ENCODE assay signal across 19 mouse cellular contexts in the genomic region with DNA sequence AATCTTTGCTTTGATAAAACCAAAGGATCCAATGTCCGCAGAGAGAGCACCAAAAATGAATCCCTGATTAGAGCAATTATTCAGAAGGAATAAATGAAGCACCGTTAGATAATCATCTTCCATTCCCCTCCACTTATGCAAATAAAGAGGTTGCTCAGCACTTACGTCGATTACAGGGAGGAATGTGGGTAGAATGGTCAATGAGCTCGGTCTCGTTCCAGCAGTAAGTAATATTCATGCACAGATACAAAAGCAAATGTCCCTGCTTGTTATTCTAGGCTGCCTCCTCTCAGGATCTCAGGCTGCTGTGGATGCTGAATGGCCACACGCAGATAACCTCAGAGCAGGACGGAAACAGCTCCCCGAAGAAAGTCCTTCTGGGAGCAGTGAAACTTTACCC. TPM values are rescaled to one million over a fixed set of nuclear protein-coding genes. Genes with fewer than 3 reads are reported as not detected.
DNase-seq lines count a peak whose midpoint lies in the region; ATAC-seq and TF ChIP-seq lines count a peak whose summit lies in the region.
"Had no signal": no experiment of that assay in that cellular context is flagged by ENCODE, and none has a peak within 500 bp of the region (broad histone marks: within the 10 kb centered on the region; RNA-seq: fewer than 3 reads in every experiment).

No protein-coding gene starts in this region.

- 58% methylated on average over 9 of the region's 9 CpGs for WGBS in forebrain, embryonic 13.5 days
- WGBS in forebrain, postnatal 0 days = 42% methylated on average over 9 of the region's 9 CpGs

- ATAC-seq in forebrain, embryonic 13.5 days = 0 out of 2 replicates have a peak, but pooled peaks have one; percentile 43
- ATAC-seq in forebrain, postnatal 0 days = no peak
- ATAC-seq: forebrain, embryonic 15.5 days had no signal

- H3K9me3 ChIP-seq in forebrain, embryonic 13.5 days (replicated peaks) = no peaks in the 10 kb centered on the region
- no peaks in the 10 kb centered on the region for H3K9me3 ChIP-seq in forebrain, postnatal 0 days (ENCODE audit: low read length)
- H3K9me3 ChIP-seq: embryonic facial prominence, embryonic 10.5 days; embryonic facial prominence, embryonic 12.5 days; forebrain, embryonic 15.5 days had no signal

- H3K27ac ChIP-seq in forebrain, embryonic 13.5 days = no peak overlapping the region
- no peak overlapping the region for H3K27ac ChIP-seq in forebrain, postnatal 0 days (ENCODE audit: low read depth, low read length)
- no peak overlapping the region for H3K27ac ChIP-seq in gastrocnemius, adult 2 months
- H3K27ac ChIP-seq: embryonic facial prominence, embryonic 10.5 days; embryonic facial prominence, embryonic 12.5 days; forebrain, embryonic 15.5 days had no signal

- no peak overlapping the region for H3K4me2 ChIP-seq in forebrain, embryonic 13.5 days
- no peak overlapping the region for H3K4me2 ChIP-seq in forebrain, postnatal 0 days (ENCODE audit: low read depth)
- H3K4me2 ChIP-seq: embryonic facial prominence, embryonic 12.5 days; forebrain, embryonic 15.5 days had no signal

- TF ChIP-seq POLR2A in brain, embryonic 14.5 days (IDR thresholded peaks at IDR 0.05; ENCODE audit: borderline replicate concordance, extremely low read depth, insufficient read depth, insufficient read length, poor library complexity, severe bottlenecking) = no peak

- H3K9ac ChIP-seq in forebrain, embryonic 13.5 days = no peak overlapping the region
- H3K9ac ChIP-seq in forebrain, postnatal 0 days = no peak overlapping the region
- H3K9ac ChIP-seq: embryonic facial prominence, embryonic 12.5 days; forebrain, embryonic 15.5 days had no signal

- H3K36me3 ChIP-seq in forebrain, embryonic 13.5 days (ENCODE audit: poor library complexity, severe bottlenecking) = no peaks in the 10 kb centered on the region
- no peaks in the 10 kb centered on the region for H3K36me3 ChIP-seq in forebrain, postnatal 0 days (ENCODE audit: insufficient read depth)
- H3K36me3 ChIP-seq: embryonic facial prominence, embryonic 10.5 days; embryonic facial prominence, embryonic 12.5 days; forebrain, embryonic 15.5 days had no signal

- no peaks in the 10 kb centered on the region for H3K27me3 ChIP-seq in forebrain, embryonic 13.5 days
- no peaks in the 10 kb centered on the region for H3K27me3 ChIP-seq in forebrain, postnatal 0 days (ENCODE audit: insufficient read depth, low read length)
- H3K27me3 ChIP-seq: embryonic facial prominence, embryonic 12.5 days; forebrain, embryonic 15.5 days had no signal

- no peak for DNase-seq in forebrain, postnatal 0 days
- DNase-seq in heart, adult 11 months = peak; percentile 62
- no peak for DNase-seq in heart, adult 8-10 months (ENCODE audit: low spot score)
- DNase-seq in brain, embryonic 14.5 days (ENCODE audit: low read depth) = peak; percentile 71
- DNase-seq in gastrocnemius, adult 2 months = no peak
- DNase-seq: adrenal gland, adult 2 months; adrenal gland, postnatal 10 days; adrenal gland, postnatal 25 days; cerebellum, adult 11-12 months; cerebellum, adult 2 months; cerebellum, adult 9-10 months; cerebellum, postnatal 10 days; cerebellum, postnatal 25 days had no signal

- H3K4me1 ChIP-seq in forebrain, embryonic 13.5 days = no peaks in the 10 kb centered on the region
- no peaks in the 10 kb centered on the region for H3K4me1 ChIP-seq in forebrain, postnatal 0 days (ENCODE audit: insufficient read depth)
- H3K4me1 ChIP-seq: embryonic facial prominence, embryonic 10.5 days; embryonic facial prominence, embryonic 12.5 days; forebrain, embryonic 15.5 days had no signal

- intact Hi-C loops in gastrocnemius, adult 2 months (cut with DNase I) = no loop called here

- TF ChIP-seq CTCF in forebrain, postnatal 0 days (IDR thresholded peaks at IDR 0.05; ENCODE audit: low read depth) = no peak
- no peak for TF ChIP-seq CTCF in brain, embryonic 14.5 days (IDR thresholded peaks at IDR 0.05; ENCODE audit: borderline replicate concordance, extremely low read depth, insufficient read depth, insufficient read length)
- no peak for TF ChIP-seq CTCF in gastrocnemius, adult 2 months (IDR thresholded peaks at IDR 0.05)

- no peak overlapping the region for H3K4me3 ChIP-seq in forebrain, embryonic 13.5 days
- H3K4me3 ChIP-seq in forebrain, postnatal 0 days (ENCODE audit: low read depth, low read length) = no peak overlapping the region
- H3K4me3 ChIP-seq in gastrocnemius, adult 2 months = no peak overlapping the region
- H3K4me3 ChIP-seq: embryonic facial prominence, embryonic 10.5 days; embryonic facial prominence, embryonic 12.5 days; forebrain, embryonic 15.5 days had no signal

RNA-seq across cellular contexts. Expression of a gene that starts 51.1 kb away (rescaled TPM):
- 1.0 and 1.2 TPM in 2 replicates for polyA plus RNA-seq in forebrain, embryonic 13.5 days (2015; fragmentation: Nextera tagmentation; extraction: Ambion mirVana)
- 1.0 and 1.4 TPM in 2 replicates for total RNA-seq in forebrain, postnatal 0 days (2014; rRNA removed)
- 0.96 and 1.6 TPM in 2 replicates for polyA plus RNA-seq in forebrain, postnatal 0 days (2015; fragmentation: Nextera tagmentation; extraction: Ambion mirVana)
- under 1 TPM in 3 of 4 experiments, not detected in 1; 0.11 to 0.28 (median 0.16) TPM for total RNA-seq in heart, adult 8-10 months (2022)
- 0.58 and 0.63 TPM in 2 replicates for polyA plus RNA-seq in brain, embryonic 14.5 days (2012; rRNA removed)
- under 1 TPM; 0.11 to 0.18 TPM for total RNA-seq in gastrocnemius, adult 2 months (2021)
- total RNA-seq: MEL had no signal
- polyA plus RNA-seq: adrenal gland, adult 2 months; C2C12 had no signal

Comparison
In these comparisons a context has a peak if more than half of its experiments do, and no peak if none do; other contexts are left out.
1. DNase-seq: peak in heart, adult 11 months (single experiment) and brain, embryonic 14.5 days (single experiment); none in forebrain, postnatal 0 days (single experiment), heart, adult 8-10 months (single experiment) and gastrocnemius, adult 2 months (single experiment).